ENCODE assay signal across 9 mouse cellular contexts in the genomic region with DNA sequence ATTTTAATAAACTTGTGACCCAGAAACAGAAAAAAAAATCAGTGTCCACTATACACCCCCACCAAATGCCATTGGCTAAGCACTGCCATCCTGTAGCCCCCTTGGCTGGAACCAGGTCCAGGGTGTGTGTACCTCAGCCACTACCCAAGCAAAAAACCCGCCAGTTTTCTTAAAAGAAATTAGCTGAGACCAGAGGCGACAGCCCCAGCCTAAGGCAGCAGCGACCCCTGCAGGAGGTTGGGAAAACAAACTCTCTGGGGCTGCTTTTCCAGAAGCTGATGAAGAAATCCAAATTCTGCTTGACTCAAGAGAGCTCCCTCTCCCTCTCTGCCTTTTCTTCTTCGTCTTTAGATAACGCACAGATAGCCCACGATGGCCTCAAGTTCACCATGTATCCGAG. TPM values are rescaled to one million over a fixed set of nuclear protein-coding genes. Genes with fewer than 3 reads are reported as not detected.
DNase-seq lines count a peak whose midpoint lies in the region; ATAC-seq and TF ChIP-seq lines count a peak whose summit lies in the region.
"Had no signal": no experiment of that assay in that cellular context is flagged by ENCODE, and none has a peak within 500 bp of the region (broad histone marks: within the 10 kb centered on the region; RNA-seq: fewer than 3 reads in every experiment).

No protein-coding gene starts in this region.

- H3K27ac ChIP-seq in heart, adult 2 months, result no peak overlapping the region
- no peak overlapping the region for H3K27ac ChIP-seq in forebrain, postnatal 0 days (ENCODE audit: low read depth, low read length)

- WGBS in heart, adult 2 months, result 5% methylated on average over 7 of the region's 7 CpGs
- 4% methylated on average over 7 of the region's 7 CpGs for WGBS in forebrain, postnatal 0 days

- no peak overlapping the region for H3K4me2 ChIP-seq in forebrain, postnatal 0 days (ENCODE audit: low read depth)

- no peaks in the 10 kb centered on the region for H3K36me3 ChIP-seq in heart, adult 2 months (ENCODE audit: control insufficient read depth, insufficient read depth, low read length)
- no peaks in the 10 kb centered on the region for H3K36me3 ChIP-seq in forebrain, postnatal 0 days (ENCODE audit: insufficient read depth)

- H3K9ac ChIP-seq in heart, adult 2 months (ENCODE audit: low read depth, low read length), result no peak overlapping the region
- no peak overlapping the region for H3K9ac ChIP-seq in forebrain, postnatal 0 days

- H3K4me1 ChIP-seq in heart, adult 2 months (ENCODE audit: control insufficient read depth, insufficient read depth, low read length), result no peaks in the 10 kb centered on the region
- H3K4me1 ChIP-seq in forebrain, postnatal 0 days (ENCODE audit: insufficient read depth), result no peaks in the 10 kb centered on the region

- no peak for ATAC-seq in forebrain, postnatal 0 days
- peak; percentile 73 for ATAC-seq in megakaryocyte, adult 5-6 weeks (ENCODE audit: poor library complexity, severe bottlenecking)

- DNase-seq in heart, adult 2 months, result peak; percentile 44 to 76
- DNase-seq in heart, postnatal 25 days (ENCODE audit: low spot score), result no peak
- DNase-seq in CD4-positive helper T cell, adult 2 months (ENCODE audit: low read depth, low spot score), result peak; percentile 60
- peak; percentile 79 for DNase-seq in c-Kit-positive CD71-positive TER-119-negative erythroid progenitor cells, embryonic 14.5 days (ENCODE audit: low read depth)
- peak; percentile 78 for DNase-seq in forebrain, postnatal 0 days
- DNase-seq in layer of hippocampus, postnatal 10 days (ENCODE audit: low spot score in 2 of 2), result peak; percentile 82 to 84
- peak; percentile 79 to 92 for DNase-seq in spleen, postnatal 4 days (ENCODE audit: low spot score in 2 of 2)

- H3K9me3 ChIP-seq in forebrain, postnatal 0 days (ENCODE audit: low read length), result no peaks in the 10 kb centered on the region

- no peaks in the 10 kb centered on the region for H3K27me3 ChIP-seq in heart, adult 2 months (ENCODE audit: control insufficient read depth, insufficient read depth, low read length)
- no peaks in the 10 kb centered on the region for H3K27me3 ChIP-seq in forebrain, postnatal 0 days (ENCODE audit: insufficient read depth, low read length)

- no peaks in the 10 kb centered on the region for H3K79me2 ChIP-seq in heart, adult 2 months (replicated peaks; ENCODE audit: control insufficient read depth, insufficient read depth, low read length)

- no peak for TF ChIP-seq POLR2A in heart, adult 2 months (IDR thresholded peaks at IDR 0.05; ENCODE audit: insufficient read depth, low read depth, low read length)

- intact Hi-C loops in heart, adult 2 months (cut with DNase I), result loop anchor here (1.0 to 10.0 kb wide), 2 partner anchors 98 to 251 kb away; a partner anchor contains a TSS
- intact Hi-C loops in heart, postnatal 25 days (cut with DNase I), result loop anchor here (1.0 kb wide), 1 partner anchor 99 kb away; no protein-coding TSS in a partner anchor

- peak; percentile 88 for TF ChIP-seq CTCF in heart, adult 2 months (IDR thresholded peaks at IDR 0.05)
- TF ChIP-seq CTCF in forebrain, postnatal 0 days (IDR thresholded peaks at IDR 0.05; ENCODE audit: low read depth), result peak; percentile 82

- TF ChIP-seq EP300 in heart, adult 2 months (IDR thresholded peaks at IDR 0.05; ENCODE audit: insufficient read depth, low read depth, low read length), result 0 out of 2 replicates have a peak, but pooled peaks have one; percentile 37

- no peak overlapping the region for H3K4me3 ChIP-seq in heart, adult 2 months
- H3K4me3 ChIP-seq in forebrain, postnatal 0 days (ENCODE audit: low read depth, low read length), result no peak overlapping the region

RNA-seq across cellular contexts. Expression of a gene that starts 0.9 kb away (rescaled TPM):
- total RNA-seq in heart, adult 2 months (2021), result not detected
- 0.16 TPM in 1 of 2 replicates, not detected in the other for polyA plus RNA-seq in heart, adult 2 months (2012; rRNA removed)
- total RNA-seq in heart, postnatal 25 days (2021), result not detected
- total RNA-seq in forebrain, postnatal 0 days (2014; rRNA removed), result 3.9 TPM in 2 replicates
- polyA plus RNA-seq in forebrain, postnatal 0 days (2015; fragmentation: Nextera tagmentation; extraction: Ambion mirVana), result 3.7 and 3.8 TPM in 2 replicates
- total RNA-seq in layer of hippocampus, postnatal 10 days (2021), result 1 to 10 TPM in 1 of 2 experiments, under 1 TPM in 1; 0.74 to 1.1 TPM
- not detected in 2 replicates for total RNA-seq in megakaryocyte, adult 5-6 weeks (2015)
- not detected in 2 replicates for total RNA-seq in megakaryocyte, adult 5-6 weeks (2017)

RNA-seq across cellular contexts. Expression of a gene that starts 5.5 kb away (rescaled TPM):
- total RNA-seq in heart, adult 2 months (2021), result not detected
- not detected in 2 replicates for polyA plus RNA-seq in heart, adult 2 months (2012; rRNA removed)
- not detected for total RNA-seq in heart, postnatal 25 days (2021)
- not detected in 2 replicates for total RNA-seq in forebrain, postnatal 0 days (2014; rRNA removed)
- not detected in 2 replicates for polyA plus RNA-seq in forebrain, postnatal 0 days (2015; fragmentation: Nextera tagmentation; extraction: Ambion mirVana)
- total RNA-seq in layer of hippocampus, postnatal 10 days (2021), result not detected
- total RNA-seq in megakaryocyte, adult 5-6 weeks (2015), result not detected in 2 replicates
- total RNA-seq in megakaryocyte, adult 5-6 weeks (2017), result not detected in 2 replicates
- polyA plus RNA-seq: neural tube, embryonic 14.5 days had no signal

RNA-seq across cellular contexts. Expression of a gene that starts 10.2 kb away (rescaled TPM):
- total RNA-seq in heart, adult 2 months (2021), result 1 to 10 TPM; 5.3 to 7.4 TPM
- polyA plus RNA-seq in heart, adult 2 months (2012; rRNA removed), result 2.8 and 5.0 TPM in 2 replicates
- 1 to 10 TPM; 4.9 to 5.7 TPM for total RNA-seq in heart, postnatal 25 days (2021)
- total RNA-seq in forebrain, postnatal 0 days (2014; rRNA removed), result 17.2 and 18.7 TPM in 2 replicates
- 4.9 and 8.6 TPM in 2 replicates for polyA plus RNA-seq in forebrain, postnatal 0 days (2015; fragmentation: Nextera tagmentation; extraction: Ambion mirVana)
- total RNA-seq in layer of hippocampus, postnatal 10 days (2021), result 10 to 100 TPM; 18.1 to 23.2 TPM
- total RNA-seq in megakaryocyte, adult 5-6 weeks (2015), result 8.9 and 14.5 TPM in 2 replicates
- 37.9 and 38.1 TPM in 2 replicates for total RNA-seq in megakaryocyte, adult 5-6 weeks (2017)

RNA-seq across cellular contexts. Expression of a gene that starts 16.0 kb away (rescaled TPM):
- 100 to 1,000 TPM; 268 to 270 TPM for total RNA-seq in heart, adult 2 months (2021)
- polyA plus RNA-seq in heart, adult 2 months (2012; rRNA removed), result 144 and 246 TPM in 2 replicates
- total RNA-seq in heart, postnatal 25 days (2021), result 100 to 1,000 TPM; 248 to 268 TPM
- total RNA-seq in forebrain, postnatal 0 days (2014; rRNA removed), result 43.5 and 67.7 TPM in 2 replicates
- polyA plus RNA-seq in forebrain, postnatal 0 days (2015; fragmentation: Nextera tagmentation; extraction: Ambion mirVana), result 55.9 and 63.0 TPM in 2 replicates
- total RNA-seq in layer of hippocampus, postnatal 10 days (2021), result 10 to 100 TPM; 54.2 to 54.9 TPM
- 17.4 and 28.7 TPM in 2 replicates for total RNA-seq in megakaryocyte, adult 5-6 weeks (2015)
- 38.4 and 49.2 TPM in 2 replicates for total RNA-seq in megakaryocyte, adult 5-6 weeks (2017)
